Mouse (Mus musculus): ENCODE data around the gene Gadl1. TPM values are rescaled to one million over a fixed set of nuclear protein-coding genes. Genes with fewer than 3 reads are reported as not detected.

Gadl1 gene
- polyA plus RNA-seq, 2 experiments, result 0.69 to 1.4 TPM

- Histone ChIP-seq H3K36me3 (ENCODE audit: control insufficient read depth, insufficient read depth, low read length) (no peaks in the 10 kb centered on the region), H3K9ac (ENCODE audit: low read depth, low read length, severe bottlenecking) (no peak overlapping the region), H3K27me3 (ENCODE audit: control insufficient read depth, insufficient read depth, low read length) (no peaks in the 10 kb centered on the region), H3K9me3 (ENCODE audit: control insufficient read depth, low read length) (no peaks in the 10 kb centered on the region), H3K4me1 (ENCODE audit: control insufficient read depth, insufficient read depth, low read length) (peaks cover 12% of the 10 kb centered on the region), H3K4me3 (replicated peaks; ENCODE audit: low read length) (no peak overlapping the region), H3K27ac (replicated peaks; ENCODE audit: low read depth, low read length) (no peak overlapping the region), H3K4me2 (replicated peaks; ENCODE audit: low read depth, low read length, severe bottlenecking) (no peak overlapping the region)
- no peak for ATAC-seq (ENCODE audit: low FRiP score, low read depth)
- no peak for DNase-seq (ENCODE audit: low spot score)
- no peak for TF ChIP-seq POLR2A (IDR thresholded peaks at IDR 0.05; ENCODE audit: borderline replicate concordance, extremely low read depth, insufficient read depth, insufficient read length)
- 10% methylated on average over 7 of the region's 7 CpGs for WGBS
Measured at GRCm38 (mm10) chr9:115942989-115943388, 33.7 kb downstream of the Gadl1 start.

GRCm38 (mm10) chr9:115943577-115944320, 34.5 kb downstream of the Gadl1 start:
- Histone ChIP-seq H3K9ac (ENCODE audit: low read depth, low read length, severe bottlenecking) (no peak overlapping the region), H3K9me3 (ENCODE audit: control insufficient read depth, low read length) (no peaks in the 10 kb centered on the region), H3K27me3 (ENCODE audit: control insufficient read depth, insufficient read depth, low read length) (no peaks in the 10 kb centered on the region), H3K4me1 (ENCODE audit: control insufficient read depth, insufficient read depth, low read length) (peaks cover 10% of the 10 kb centered on the region), H3K27ac (replicated peaks; ENCODE audit: low read depth, low read length) (no peak overlapping the region), H3K4me3 (replicated peaks; ENCODE audit: low read length) (no peak overlapping the region), H3K4me2 (replicated peaks; ENCODE audit: low read depth, low read length, severe bottlenecking) (no peak overlapping the region), H3K36me3 (ENCODE audit: control insufficient read depth, insufficient read depth, low read length) (no peaks in the 10 kb centered on the region)
- DNase-seq (ENCODE audit: low spot score) (no peak), ATAC-seq (ENCODE audit: low FRiP score, low read depth) (no peak)
- 75% methylated on average over 10 of the region's 10 CpGs for WGBS
- TF ChIP-seq POLR2A (IDR thresholded peaks at IDR 0.05; ENCODE audit: borderline replicate concordance, extremely low read depth, insufficient read depth, insufficient read length), result no peak

- WGBS, result 77% methylated on average over 7 of the region's 7 CpGs
- DNase-seq (ENCODE audit: low spot score), result no peak
- Histone ChIP-seq H3K27me3 (ENCODE audit: control insufficient read depth, insufficient read depth, low read length) (no peaks in the 10 kb centered on the region), H3K9ac (ENCODE audit: low read depth, low read length, severe bottlenecking) (no peak overlapping the region), H3K4me2 (replicated peaks; ENCODE audit: low read depth, low read length, severe bottlenecking) (no peak overlapping the region), H3K4me1 (ENCODE audit: control insufficient read depth, insufficient read depth, low read length) (peaks cover 3% of the 10 kb centered on the region), H3K4me3 (replicated peaks; ENCODE audit: low read length) (no peak overlapping the region), H3K36me3 (ENCODE audit: control insufficient read depth, insufficient read depth, low read length) (no peaks in the 10 kb centered on the region), H3K27ac (replicated peaks; ENCODE audit: low read depth, low read length) (no peak overlapping the region), H3K9me3 (ENCODE audit: control insufficient read depth, low read length) (no peaks in the 10 kb centered on the region)
- ATAC-seq (ENCODE audit: low FRiP score, low read depth), result no peak
- no peak for TF ChIP-seq POLR2A (IDR thresholded peaks at IDR 0.05; ENCODE audit: borderline replicate concordance, extremely low read depth, insufficient read depth, insufficient read length)
Measured at GRCm38 (mm10) chr9:115965056-115965455, 55.8 kb downstream of the Gadl1 start.

GRCm38 (mm10) chr9:115966116-115966515, 56.9 kb downstream of the Gadl1 start:
- H3K4me2 ChIP-seq (replicated peaks; ENCODE audit: low read depth, low read length, severe bottlenecking), result no peak overlapping the region
- WGBS, result 82% methylated on average over 4 of the region's 4 CpGs
- no peak overlapping the region for H3K27ac ChIP-seq (replicated peaks; ENCODE audit: low read depth, low read length)
- no peaks in the 10 kb centered on the region for H3K27me3 ChIP-seq (ENCODE audit: control insufficient read depth, insufficient read depth, low read length)
- H3K9ac ChIP-seq (ENCODE audit: low read depth, low read length, severe bottlenecking), result no peak overlapping the region
- no peak for ATAC-seq (ENCODE audit: low FRiP score, low read depth)
- no peaks in the 10 kb centered on the region for H3K36me3 ChIP-seq (ENCODE audit: control insufficient read depth, insufficient read depth, low read length)
- H3K4me1 ChIP-seq (ENCODE audit: control insufficient read depth, insufficient read depth, low read length), result peaks cover 3% of the 10 kb centered on the region
- no peaks in the 10 kb centered on the region for H3K9me3 ChIP-seq (ENCODE audit: control insufficient read depth, low read length)
- H3K4me3 ChIP-seq (replicated peaks; ENCODE audit: low read length), result no peak overlapping the region
- TF ChIP-seq POLR2A (IDR thresholded peaks at IDR 0.05; ENCODE audit: borderline replicate concordance, extremely low read depth, insufficient read depth, insufficient read length), result no peak
- no peak for DNase-seq (ENCODE audit: low spot score)

GRCm38 (mm10) chr9:115966746-115967145, 57.5 kb downstream of the Gadl1 start:
- DNase-seq (ENCODE audit: low spot score), result no peak

More at GRCm38 (mm10) chr9:115966746-115967145, 57.5 kb downstream of the Gadl1 start:
- Histone ChIP-seq H3K9me3 (ENCODE audit: control insufficient read depth, low read length) (no peaks in the 10 kb centered on the region), H3K27me3 (ENCODE audit: control insufficient read depth, insufficient read depth, low read length) (no peaks in the 10 kb centered on the region), H3K4me2 (replicated peaks; ENCODE audit: low read depth, low read length, severe bottlenecking) (no peak overlapping the region), H3K36me3 (ENCODE audit: control insufficient read depth, insufficient read depth, low read length) (no peaks in the 10 kb centered on the region), H3K27ac (replicated peaks; ENCODE audit: low read depth, low read length) (no peak overlapping the region), H3K4me3 (replicated peaks; ENCODE audit: low read length) (no peak overlapping the region), H3K4me1 (ENCODE audit: control insufficient read depth, insufficient read depth, low read length) (peaks cover 3% of the 10 kb centered on the region), H3K9ac (ENCODE audit: low read depth, low read length, severe bottlenecking) (no peak overlapping the region)
- WGBS, result 53% methylated on average over 5 of the region's 5 CpGs
- ATAC-seq (ENCODE audit: low FRiP score, low read depth), result no peak
- TF ChIP-seq POLR2A (IDR thresholded peaks at IDR 0.05; ENCODE audit: borderline replicate concordance, extremely low read depth, insufficient read depth, insufficient read length), result no peak

All from limb, embryonic 14.5 days (tissue).